Mouse (Mus musculus) T-helper 1 cell (primary cell): ENCODE data around the gene Rest.

Source experiments
- in situ Hi-C: fragments of 300-600 bp; cut with MboI, MseI; formaldehyde crosslinking; loops from one replicate; pipeline ENCODE4 v1.15.1; 2025; ENCODE audit warnings: high pct_unique_total_duplicates

Gene Rest

DNA sequence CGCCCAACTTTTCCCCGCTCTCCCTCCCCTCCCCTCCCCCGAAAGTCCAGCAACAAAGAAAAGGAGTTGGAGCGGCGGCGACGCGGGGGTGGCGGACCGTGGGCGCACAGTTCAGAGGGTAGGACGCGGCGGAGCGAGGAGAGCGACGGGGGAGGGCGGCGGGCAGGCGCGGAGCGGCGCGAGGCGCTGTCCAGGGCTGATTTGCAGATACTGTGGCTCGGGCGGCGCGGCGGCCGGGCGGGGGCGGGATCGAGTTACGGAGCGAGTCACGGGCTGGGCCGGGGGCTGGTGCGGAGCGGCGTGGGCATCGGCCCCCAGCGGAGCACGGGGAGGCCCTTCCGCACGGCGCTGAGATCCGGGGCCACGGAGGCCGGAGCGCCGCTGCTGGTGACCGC lies 377 bp downstream of the Rest start:
- in situ Hi-C loops: no loop called here

DNA sequence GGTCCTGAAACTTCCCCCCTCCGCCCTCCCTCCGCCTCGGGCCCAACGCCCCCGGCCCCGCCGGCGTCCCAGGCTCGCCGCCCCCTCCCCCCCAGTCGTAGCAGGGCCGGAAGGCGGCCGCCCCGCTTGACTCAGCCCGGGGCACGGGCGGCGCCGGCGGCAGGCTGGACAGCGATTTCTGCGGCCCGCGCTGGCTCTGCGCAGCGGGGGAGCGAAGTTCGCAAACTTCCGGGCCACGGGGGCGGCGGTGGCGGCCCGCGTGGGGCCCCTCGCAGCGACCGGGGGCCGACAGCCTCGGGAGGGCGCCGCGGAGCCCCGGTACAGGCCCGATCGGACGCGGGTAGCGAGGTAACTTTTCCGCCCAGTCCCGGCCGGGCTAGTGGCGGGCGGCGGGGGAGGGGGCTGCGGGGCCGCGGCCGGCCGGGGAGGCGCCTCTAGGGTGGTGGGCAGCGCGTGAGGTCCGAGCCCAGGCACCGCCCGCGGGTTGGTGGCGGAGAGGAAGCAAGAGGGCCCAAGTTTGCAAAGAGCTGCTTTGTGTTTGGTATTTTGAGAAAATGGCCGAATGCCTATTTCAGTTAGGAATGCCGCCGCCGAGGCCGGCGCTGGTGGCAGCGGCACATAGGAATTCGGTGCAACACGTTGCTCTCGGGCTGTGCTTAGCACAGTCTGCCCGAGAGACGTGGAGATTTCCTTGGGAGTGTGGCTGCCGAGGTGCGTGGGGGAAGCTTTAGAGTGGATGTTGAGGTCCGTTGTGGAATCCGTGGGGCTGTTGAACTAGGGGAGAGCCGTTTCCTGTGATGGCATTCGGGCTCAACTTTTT lies 985 bp downstream of the Rest start:
- in situ Hi-C loops: no loop called here

DNA sequence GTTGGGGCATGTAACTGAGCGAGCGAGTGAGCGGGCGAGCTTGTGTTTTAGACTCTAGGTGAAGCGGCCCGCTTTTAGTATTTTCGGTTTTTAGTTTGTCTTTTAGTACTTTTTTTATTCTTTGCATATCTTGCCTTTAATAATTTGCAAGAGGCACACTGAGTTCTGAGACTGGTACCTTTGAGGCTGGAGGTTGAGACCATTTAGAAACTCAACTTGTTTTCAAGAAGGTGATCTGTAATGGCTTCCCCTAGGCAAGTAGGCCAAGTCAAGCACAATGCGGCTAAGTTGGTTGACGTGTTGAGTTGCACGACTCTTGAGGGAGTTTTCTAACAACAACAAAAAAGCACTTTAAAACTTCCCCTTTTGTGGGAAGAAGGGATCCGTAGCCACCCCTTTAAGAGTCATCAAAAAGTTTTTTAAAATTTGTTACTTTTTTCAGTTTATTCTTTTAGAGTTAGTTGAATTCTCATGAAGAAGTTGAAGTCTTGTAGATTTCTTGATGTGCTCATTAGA lies 1.7 kb downstream of the Rest start:
- in situ Hi-C loops: no loop called here

DNA sequence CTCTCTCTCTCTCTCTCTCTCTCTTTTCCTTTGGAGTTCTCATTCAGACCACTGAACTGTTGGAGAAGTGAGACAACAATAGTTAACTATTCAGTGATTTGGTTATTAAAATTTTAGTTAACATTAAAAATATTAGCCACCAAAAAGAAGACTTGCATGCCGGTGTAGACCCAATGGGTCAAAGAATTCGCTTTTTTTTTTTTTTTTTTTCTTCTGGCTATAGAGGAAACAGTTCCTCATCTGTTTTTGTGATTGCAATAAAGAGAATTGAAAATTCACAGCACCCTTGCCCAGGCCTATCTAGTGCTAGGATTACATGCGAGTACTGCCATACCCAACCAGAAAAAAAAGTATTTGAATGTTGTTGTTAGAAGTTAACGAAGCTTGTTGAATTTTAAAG lies 2.1 kb downstream of the Rest start:
- in situ Hi-C loops: no loop called here

DNA sequence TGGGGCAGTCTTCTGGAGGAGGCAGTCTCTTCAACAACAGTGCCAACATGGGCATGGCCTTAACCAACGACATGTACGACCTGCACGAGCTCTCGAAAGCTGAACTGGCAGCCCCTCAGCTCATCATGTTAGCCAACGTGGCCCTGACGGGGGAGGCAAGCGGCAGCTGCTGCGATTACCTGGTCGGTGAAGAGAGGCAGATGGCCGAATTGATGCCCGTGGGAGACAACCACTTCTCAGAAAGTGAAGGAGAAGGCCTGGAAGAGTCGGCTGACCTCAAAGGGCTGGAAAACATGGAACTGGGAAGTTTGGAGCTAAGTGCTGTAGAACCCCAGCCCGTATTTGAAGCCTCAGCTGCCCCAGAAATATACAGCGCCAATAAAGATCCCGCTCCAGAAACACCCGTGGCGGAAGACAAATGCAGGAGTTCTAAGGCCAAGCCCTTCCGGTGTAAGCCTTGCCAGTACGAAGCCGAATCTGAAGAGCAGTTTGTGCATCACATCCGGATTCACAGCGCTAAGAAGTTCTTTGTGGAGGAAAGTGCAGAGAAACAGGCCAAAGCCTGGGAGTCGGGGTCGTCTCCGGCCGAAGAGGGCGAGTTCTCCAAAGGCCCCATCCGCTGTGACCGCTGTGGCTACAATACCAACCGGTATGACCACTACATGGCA lies 2.8 kb downstream of the Rest start:
- in situ Hi-C loops: no loop called here

DNA sequence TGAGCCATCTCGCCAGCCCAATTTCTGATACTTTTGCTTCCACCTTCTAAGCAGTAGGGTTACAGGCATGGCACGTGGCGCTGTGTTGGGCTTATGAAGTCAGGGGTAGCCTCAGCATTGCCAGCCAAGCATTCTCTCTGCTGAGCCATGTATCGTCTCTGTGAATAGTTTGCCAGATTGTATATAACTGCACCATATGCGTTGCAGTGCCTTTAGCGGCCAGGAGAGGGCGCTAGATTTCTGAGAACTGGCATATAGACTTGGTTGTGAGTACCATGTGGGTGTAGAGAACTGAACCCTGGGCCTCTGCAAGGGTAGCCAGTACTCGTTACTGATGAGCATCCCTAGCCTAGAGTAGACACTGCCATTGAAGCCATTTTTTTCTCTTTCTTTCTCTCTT lies 4.1 kb downstream of the Rest start:
- in situ Hi-C loops: no loop called here

DNA sequence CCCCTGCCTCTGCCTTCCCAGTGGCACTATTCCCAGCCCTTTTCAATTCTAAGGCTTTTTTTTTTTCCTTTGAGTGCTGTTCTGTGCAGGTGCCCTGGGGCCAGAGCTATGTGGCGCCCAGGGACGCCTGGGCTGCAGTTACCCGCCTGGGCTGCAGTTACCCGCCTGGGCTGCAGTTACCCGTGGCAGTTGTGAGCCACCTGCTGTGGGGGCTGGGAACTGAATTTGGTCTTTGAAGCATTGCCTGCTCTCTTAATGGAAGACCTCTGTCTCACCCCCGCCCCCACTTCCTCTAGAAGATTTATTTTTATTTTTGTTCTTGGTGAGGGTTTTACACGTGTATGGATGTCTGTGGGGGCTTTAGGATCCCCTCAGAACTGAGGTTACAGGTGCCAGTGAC lies 7.9 kb downstream of the Rest start:
- in situ Hi-C loops: no loop called here

DNA sequence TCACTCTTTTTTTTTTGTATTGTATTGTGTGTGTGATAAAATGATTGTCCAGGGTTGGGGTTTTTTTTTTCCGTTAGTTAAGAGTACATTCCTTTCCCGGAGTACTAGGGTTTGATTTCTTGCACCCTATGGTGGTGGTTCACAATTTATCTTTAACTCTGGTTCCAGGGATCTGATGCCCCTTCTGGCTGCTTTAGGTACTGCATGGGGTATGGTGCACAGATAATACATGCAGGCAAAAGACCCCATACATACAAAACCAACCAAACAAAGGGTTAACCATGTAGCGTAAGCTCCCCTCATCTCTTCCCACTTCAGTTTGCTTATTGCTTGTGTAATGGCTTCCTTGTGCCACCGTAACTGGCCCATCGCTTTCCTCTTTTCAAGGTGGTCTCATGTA lies 10.7 kb downstream of the Rest start:
- in situ Hi-C loops: no loop called here

DNA sequence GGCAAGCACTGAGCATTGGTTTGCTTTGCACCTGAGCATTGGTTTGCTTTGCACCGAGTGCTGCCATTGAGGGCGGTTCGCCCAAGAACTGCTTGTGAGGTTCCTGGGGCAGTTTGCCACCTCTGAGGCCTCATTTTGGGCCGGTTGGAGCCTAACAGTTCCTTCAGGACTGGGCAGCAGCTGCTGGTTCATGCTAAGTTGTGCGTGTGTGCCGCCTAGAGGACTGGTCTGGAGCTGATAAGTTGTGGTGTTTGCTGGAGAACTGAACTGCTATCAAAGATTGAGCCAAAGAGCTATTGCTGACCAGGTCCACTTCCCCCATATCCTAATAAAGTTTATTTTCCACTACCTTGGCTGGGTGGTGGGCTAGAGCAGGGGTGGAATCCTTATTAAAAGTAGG lies 11.9 kb downstream of the Rest start:
- in situ Hi-C loops: no loop called here

DNA sequence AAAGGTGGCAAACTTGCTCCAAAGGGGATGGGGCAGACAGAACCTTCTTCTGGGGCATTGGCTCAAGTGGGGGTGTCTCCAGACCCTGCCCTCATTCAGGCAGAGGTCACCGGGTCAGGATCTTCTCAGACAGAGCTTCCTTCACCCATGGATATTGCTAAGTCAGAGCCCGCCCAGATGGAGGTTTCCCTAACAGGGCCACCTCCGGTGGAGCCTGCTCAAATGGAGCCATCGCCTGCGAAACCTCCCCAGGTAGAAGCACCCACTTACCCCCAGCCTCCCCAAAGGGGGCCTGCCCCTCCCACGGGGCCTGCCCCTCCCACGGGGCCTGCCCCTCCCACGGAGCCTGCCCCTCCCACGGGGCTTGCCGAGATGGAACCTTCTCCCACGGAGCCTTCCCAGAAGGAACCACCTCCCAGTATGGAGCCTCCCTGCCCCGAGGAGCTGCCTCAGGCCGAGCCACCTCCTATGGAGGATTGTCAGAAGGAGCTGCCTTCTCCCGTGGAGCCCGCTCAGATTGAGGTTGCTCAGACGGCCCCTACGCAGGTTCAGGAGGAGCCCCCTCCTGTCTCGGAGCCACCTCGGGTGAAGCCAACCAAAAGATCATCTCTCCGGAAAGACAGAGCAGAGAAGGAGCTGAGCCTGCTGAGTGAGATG lies 16.4 kb downstream of the Rest start:
- in situ Hi-C loops: no loop called here

DNA sequence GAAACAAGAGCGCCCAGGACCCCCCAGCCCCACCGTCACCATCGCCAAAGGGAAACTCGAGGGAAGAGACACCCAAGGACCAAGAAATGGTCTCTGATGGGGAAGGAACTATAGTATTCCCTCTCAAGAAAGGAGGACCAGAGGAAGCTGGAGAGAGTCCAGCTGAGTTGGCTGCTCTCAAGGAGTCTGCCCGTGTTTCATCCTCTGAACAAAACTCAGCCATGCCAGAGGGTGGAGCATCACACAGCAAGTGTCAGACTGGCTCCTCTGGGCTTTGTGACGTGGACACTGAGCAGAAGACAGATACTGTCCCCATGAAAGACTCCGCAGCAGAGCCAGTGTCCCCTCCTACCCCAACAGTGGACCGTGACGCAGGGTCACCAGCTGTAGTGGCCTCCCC lies 17.0 kb downstream of the Rest start:
- in situ Hi-C loops: no loop called here

DNA sequence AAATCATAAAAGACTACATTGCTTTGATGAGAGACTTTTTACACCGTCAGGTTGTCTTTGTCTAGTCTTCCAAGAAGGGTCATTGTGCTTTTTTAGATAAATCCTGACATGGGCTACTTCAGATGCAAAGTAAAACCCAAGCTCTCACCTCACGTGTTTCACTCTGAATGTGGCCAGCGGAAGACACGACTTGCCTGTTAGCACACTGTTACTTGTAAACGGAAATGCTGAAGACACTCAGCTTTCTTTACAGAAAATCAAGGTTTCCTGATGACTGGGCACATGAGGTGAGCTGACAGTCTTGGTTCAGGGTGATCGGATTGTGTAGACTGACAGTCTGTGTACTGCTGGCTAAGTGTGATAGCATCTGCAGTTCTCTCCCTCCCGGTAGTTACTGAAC lies 20.4 kb downstream of the Rest start:
- in situ Hi-C loops: no loop called here

DNA sequence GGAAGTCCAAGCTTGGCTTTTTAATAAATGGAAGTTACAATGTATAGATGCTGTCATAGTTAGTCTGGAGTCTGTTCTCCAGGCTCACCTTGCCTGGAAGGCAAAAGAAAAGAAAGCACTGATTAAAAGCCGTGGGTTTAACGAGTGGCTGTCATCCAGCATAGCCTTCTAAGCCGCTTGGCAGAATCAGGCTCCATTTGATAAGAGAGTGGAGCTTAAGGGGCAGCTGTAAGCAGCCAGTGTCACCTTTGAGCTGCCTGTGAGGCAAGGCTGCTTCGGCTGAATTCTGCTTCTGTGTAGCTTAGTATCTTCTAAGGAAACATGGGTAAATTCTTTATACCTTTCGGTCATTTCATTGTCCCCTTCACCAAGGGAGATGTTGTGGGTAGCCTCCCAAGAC lies 21.6 kb downstream of the Rest start:
- in situ Hi-C loops: no loop called here

DNA sequence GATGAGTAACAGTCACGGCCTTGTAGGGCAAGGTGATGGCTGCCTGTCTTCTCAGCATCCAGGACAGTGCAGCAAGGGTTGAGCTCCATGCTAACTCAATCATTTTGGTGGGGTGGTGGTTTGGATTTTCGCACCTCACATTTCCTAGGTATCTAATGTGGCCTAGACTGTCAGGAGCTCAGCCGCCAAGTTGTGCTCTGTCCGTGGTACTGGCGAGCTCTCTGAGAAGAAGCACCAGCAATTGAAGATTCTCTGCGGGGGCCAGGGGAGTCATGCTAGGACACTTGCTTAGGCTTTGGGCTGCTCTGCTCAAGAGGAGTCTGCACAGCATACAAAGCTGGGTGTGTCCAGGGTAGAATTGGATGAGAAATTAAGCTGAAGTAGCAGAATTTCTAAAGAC lies 22.6 kb downstream of the Rest start:
- in situ Hi-C loops: no loop called here

DNA sequence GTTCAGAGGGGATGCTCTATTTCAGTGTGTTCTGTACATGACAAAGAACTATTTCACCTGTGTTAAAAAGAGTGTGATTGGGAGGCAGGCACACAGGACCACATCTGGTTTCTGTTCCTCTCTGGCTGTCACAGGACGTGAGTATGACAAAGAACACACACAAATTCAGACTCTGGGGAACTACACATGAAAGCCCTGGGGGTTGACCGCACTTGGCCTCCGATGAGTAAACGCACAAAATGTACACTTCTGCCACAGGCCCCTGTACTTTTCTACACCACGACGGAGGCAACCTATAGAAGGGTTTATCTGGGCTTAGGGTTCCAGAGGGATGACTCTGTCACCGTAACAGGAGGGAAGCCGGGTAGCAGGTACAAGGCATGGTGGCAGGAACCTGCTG lies 24.4 kb downstream of the Rest start:
- in situ Hi-C loops: no loop called here

DNA sequence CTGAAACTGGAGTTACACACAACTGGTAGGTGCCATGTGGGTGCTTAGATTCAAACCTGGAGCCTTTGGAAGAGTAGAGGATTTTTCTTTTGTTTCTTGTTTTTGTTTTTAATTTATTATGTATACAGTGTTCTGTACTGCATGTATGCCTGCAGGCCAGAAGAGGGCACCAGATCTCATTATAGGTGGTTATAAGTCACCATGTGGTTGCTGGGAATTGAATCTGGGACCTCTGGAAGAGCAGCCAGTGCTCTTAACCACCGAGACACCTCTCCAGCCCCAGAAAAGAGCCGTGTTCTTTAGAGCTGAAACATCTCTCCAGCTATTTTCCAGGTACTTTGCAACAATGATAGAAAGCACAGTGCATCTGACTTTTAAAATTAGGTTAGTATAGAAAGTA lies 25.3 kb downstream of the Rest start:
- in situ Hi-C loops: no loop called here

DNA sequence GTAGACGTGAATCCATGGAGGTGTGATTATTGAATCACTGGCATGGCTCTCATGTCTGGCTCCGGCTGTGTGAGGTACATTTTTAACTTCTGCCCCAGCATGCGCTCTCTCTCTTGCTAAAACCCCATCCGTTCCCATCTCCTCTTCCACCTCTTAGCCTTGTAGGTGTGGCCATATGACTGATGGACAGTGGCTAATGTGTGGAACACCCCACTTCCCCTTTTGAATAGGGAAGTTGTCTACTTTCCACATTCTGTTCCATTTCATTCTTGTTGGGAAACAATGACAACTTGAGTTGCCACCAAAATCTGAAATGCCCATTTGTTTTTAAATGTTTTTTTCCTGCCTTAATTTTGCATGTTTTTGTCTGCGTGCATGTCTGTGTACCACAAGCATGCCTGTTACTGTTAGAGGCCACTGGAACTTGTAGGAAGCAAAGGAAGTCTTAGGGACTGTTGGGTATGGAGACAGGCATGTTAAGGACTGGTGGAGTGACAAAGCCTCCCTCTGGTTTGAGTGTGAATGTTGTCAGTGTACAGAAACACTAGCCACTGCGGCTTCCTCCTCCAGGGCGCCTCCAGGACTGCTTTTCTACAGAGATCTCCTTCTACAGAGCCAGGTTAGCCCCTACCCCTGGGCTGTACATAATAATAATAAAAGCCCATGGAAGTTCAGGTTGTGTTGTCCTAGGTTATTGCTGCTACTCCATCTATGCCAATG lies 27.7 kb downstream of the Rest start:
- in situ Hi-C loops: no loop called here

DNA sequence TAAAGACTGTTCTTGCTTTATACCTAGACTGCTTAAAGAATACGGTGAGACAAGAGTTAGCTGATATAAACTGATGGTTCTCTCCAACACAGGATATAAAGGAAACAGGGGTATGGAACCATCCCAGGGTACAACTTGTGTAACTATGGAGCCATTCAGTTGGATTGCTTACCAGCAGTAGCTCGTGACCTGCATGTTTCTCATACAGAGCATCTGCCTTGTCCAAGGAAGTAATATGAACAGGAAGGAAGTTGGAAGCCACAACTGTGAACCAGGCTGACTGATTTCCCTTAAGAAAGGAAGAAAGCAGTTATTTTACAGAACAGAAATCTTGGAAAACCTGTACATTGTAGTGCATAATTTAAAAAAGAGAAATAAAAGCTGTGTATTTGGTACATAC lies 34.2 kb downstream of the Rest start:
- in situ Hi-C loops: no loop called here

DNA sequence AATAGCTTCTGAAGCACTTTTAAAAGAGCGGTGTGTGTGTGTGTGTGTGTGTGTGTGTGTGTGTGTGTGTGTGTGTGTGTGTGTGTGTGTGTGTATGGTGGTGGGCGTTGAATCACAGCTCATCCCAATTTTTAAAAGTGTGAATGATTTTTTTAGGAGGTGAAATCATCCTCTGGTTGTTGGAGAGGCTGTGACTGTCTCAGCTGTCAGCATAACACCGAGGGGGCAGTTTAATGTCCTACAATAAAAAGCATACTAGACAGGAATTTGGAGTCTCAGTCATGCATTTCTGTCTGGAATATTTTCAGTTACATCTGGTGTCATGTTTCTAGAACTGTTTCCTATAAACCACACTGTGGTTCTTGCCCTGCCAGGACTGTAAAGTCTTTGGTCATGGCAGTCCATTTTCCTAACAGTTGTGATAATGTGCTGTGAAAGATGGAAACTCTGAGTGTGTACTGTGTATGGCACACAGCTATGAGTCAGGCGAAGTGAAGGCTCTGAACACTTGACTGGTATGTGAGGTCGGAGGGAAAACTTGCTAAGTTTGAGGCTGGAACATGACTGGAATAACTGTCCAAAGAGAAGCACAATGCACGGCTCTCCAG lies 36.1 kb downstream of the Rest start:
- in situ Hi-C loops: no loop called here

DNA sequence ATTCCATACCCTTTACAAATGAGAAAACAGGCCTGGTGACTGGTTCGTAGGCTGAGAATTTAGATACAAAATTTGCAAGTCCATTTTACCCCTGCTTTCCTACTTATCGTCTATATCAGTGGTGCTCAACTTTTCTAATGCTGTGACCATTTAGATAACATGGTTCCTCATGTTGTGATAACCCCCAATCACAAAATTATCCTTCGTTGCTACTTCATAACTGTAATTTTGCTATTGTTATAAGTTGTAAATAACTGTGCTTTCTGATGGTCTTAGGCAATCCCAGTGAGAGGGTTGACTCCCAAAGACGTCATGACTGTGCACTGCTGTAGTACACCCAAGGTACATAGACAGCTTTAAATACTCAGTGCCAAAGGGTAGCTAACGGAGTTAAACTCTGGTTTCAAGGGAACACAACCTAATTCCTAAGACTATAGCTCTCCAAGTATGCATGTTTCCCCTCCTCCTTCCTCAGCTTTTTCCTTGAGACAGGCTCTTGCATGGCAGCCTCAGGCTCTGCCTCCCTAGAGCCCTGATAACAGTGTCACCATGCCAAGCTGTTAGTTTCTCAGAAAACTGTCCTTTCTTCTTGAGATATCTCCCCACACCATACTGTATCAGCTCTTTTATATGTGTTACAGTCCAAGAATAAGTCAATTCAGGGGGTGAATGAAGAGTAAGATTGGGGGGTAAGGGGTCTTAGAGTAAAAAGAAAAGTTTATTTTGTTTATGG lies 42.7 kb downstream of the Rest start:
- in situ Hi-C loops: no loop called here
